Mouse (Mus musculus) cerebellum, adult 18-20 months (tissue): ENCODE results near the gene Trp63.

ENCODE experiments used
- DNase-seq, 2 experiments: peaks; one replicate each; pipeline ENCODE4 v3.0.0; 2021

The Trp63 gene

GRCm38 (mm10) chr16:25784246-25784645 is 100.7 kb downstream of the Trp63 start:
- no peak for DNase-seq

GRCm38 (mm10) chr16:25786457-25786856 is 102.9 kb downstream of the Trp63 start:
- no peak for DNase-seq

GRCm38 (mm10) chr16:25792640-25793266 is 109.2 kb downstream of the Trp63 start:
- DNase-seq = no peak

- DNase-seq = no peak
These were observed 114.2 kb downstream of the Trp63 start for GRCm38 (mm10) chr16:25797732-25798294.

- DNase-seq = no peak
These were observed 116.1 kb downstream of the Trp63 start for GRCm38 (mm10) chr16:25799618-25800017.

- DNase-seq = no peak
These were observed 121.4 kb downstream of the Trp63 start for GRCm38 (mm10) chr16:25804955-25805354.

GRCm38 (mm10) chr16:25807116-25807515 is 123.6 kb downstream of the Trp63 start:
- DNase-seq = no peak

GRCm38 (mm10) chr16:25817753-25818624 is 134.4 kb downstream of the Trp63 start:
- DNase-seq = no peak

- no peak for DNase-seq
These were observed 142.5 kb downstream of the Trp63 start for GRCm38 (mm10) chr16:25826016-25826415.

- no peak for DNase-seq
These were observed 149.0 kb downstream of the Trp63 start for GRCm38 (mm10) chr16:25832576-25832975.

GRCm38 (mm10) chr16:25835301-25835700 is 151.7 kb downstream of the Trp63 start:
- no peak for DNase-seq

GRCm38 (mm10) chr16:25835723-25836122 is 152.2 kb downstream of the Trp63 start:
- no peak for DNase-seq

- no peak for DNase-seq
These were observed 159.4 kb downstream of the Trp63 start for GRCm38 (mm10) chr16:25842996-25843395.

- no peak for DNase-seq
These were observed 160.1 kb downstream of the Trp63 start for GRCm38 (mm10) chr16:25843625-25844024.

GRCm38 (mm10) chr16:25846611-25847010 is 163.0 kb downstream of the Trp63 start:
- no peak for DNase-seq

GRCm38 (mm10) chr16:25848474-25848873 is 164.9 kb downstream of the Trp63 start:
- DNase-seq = no peak

GRCm38 (mm10) chr16:25849593-25850464 is 166.3 kb downstream of the Trp63 start:
- DNase-seq = no peak

GRCm38 (mm10) chr16:25860731-25861505 is 177.4 kb downstream of the Trp63 start:
- DNase-seq = no peak

GRCm38 (mm10) chr16:25865096-25865869 is 181.7 kb downstream of the Trp63 start:
- DNase-seq = no peak

GRCm38 (mm10) chr16:25871503-25871902 is 187.9 kb downstream of the Trp63 start:
- DNase-seq = no peak

- DNase-seq = no peak
These were observed 192.1 kb downstream of the Trp63 start for GRCm38 (mm10) chr16:25875681-25876080.
